Mouse (Mus musculus): ENCODE measurements around the gene Tmc8. TPM values are rescaled to one million over a fixed set of nuclear protein-coding genes. Genes with fewer than 3 reads are reported as not detected.

The Tmc8 gene
- polyA plus RNA-seq, 1 experiment from 2014 or later = 3.6 TPM

Other genes with a start within 250 kb of the Tmc8 start
- gene Tnrc6c, start 127.8 kb upstream of the Tmc8 start, polyA plus RNA-seq (2015; fragmentation: Nextera tagmentation; extraction: Ambion mirVana) = 10.0 and 10.5 TPM in 2 replicates
- 36.2 and 37.5 TPM in 2 replicates for gene Tmc6, start 122 bp downstream of the Tmc8 start, polyA plus RNA-seq (2015; fragmentation: Nextera tagmentation; extraction: Ambion mirVana)
- 0.36 and 1.7 TPM in 2 replicates for gene 6030468B19Rik, start 15.6 kb downstream of the Tmc8 start, polyA plus RNA-seq (2015; fragmentation: Nextera tagmentation; extraction: Ambion mirVana)
- gene Gm20708, start 27.6 kb downstream of the Tmc8 start, polyA plus RNA-seq (2015; fragmentation: Nextera tagmentation; extraction: Ambion mirVana) = 0.54 and 0.91 TPM in 2 replicates
- gene Syngr2, start 27.6 kb downstream of the Tmc8 start, polyA plus RNA-seq (2015; fragmentation: Nextera tagmentation; extraction: Ambion mirVana) = 78.0 and 80.5 TPM in 2 replicates
- 3.9 and 6.7 TPM in 2 replicates for gene Afmid, start 43.8 kb downstream of the Tmc8 start, polyA plus RNA-seq (2015; fragmentation: Nextera tagmentation; extraction: Ambion mirVana)
- gene Tk1, start 44.0 kb downstream of the Tmc8 start, polyA plus RNA-seq (2015; fragmentation: Nextera tagmentation; extraction: Ambion mirVana) = 127 and 128 TPM in 2 replicates
- gene Birc5, start 67.2 kb downstream of the Tmc8 start, polyA plus RNA-seq (2015; fragmentation: Nextera tagmentation; extraction: Ambion mirVana) = 310 and 329 TPM in 2 replicates
- not detected in 2 replicates for gene Tmem235, start 78.7 kb downstream of the Tmc8 start, polyA plus RNA-seq (2015; fragmentation: Nextera tagmentation; extraction: Ambion mirVana)
- 5.3 TPM in 2 replicates for gene Tha1, start 91.4 kb downstream of the Tmc8 start, polyA plus RNA-seq (2015; fragmentation: Nextera tagmentation; extraction: Ambion mirVana)
- 14.1 and 15.2 TPM in 2 replicates for gene Socs3, start 188.0 kb downstream of the Tmc8 start, polyA plus RNA-seq (2015; fragmentation: Nextera tagmentation; extraction: Ambion mirVana)
- 34.1 and 38.9 TPM in 2 replicates for gene Pgs1, start 204.2 kb downstream of the Tmc8 start, polyA plus RNA-seq (2015; fragmentation: Nextera tagmentation; extraction: Ambion mirVana)

Measured in kidney, embryonic 15.5 days (tissue).